7 mouse cellular contexts compared by ENCODE assay signal in the genomic region with DNA sequence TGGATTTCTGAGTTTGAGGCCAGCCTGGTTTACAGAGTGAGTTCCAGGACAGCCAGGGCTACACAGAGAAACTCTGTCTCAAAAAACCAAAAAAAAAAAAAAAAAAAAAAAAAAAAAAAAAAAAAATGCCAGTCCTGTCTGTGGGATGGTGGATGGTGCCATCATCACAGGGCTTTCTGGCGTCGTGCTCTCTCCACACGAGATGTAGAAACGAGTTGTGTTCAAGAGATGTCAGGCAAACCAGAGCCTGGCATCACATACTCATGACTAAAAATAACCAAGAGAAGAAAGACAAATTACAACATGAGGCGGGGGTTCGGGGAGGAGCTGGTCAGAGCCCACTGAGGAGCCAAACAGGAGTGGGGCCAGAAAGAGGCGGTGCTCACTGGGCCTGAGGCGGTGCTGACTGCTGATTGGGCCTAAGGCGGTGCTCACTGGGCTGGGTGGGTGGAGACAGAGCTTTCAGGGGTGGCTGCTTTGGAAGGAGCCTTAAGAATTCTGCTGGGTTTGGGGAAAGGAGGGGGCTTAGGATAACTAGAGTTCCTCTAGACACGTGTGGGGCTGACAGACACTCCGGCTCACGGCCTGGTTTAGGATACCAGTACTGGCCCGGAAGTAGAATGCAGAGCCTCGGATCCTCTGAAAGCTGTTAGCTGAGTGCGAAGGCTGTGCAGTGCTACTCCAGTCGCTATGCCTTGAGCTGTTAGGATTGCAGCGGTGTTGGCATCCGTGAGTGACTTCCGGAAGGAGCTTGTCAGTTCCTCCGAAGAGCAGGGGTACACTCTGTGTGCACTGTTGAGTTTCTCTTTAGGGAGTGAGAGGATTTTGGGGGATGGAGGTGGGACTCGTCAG. TPM values are rescaled to one million over a fixed set of nuclear protein-coding genes. Genes with fewer than 3 reads are reported as not detected.
A peak's percentile ranks its signal among the peaks of the same experiment; 100 is the strongest.
DNase-seq lines count a peak whose midpoint lies in the region; ATAC-seq and TF ChIP-seq lines count a peak whose summit lies in the region.

No protein-coding gene starts in this region.

- H3K4me3 ChIP-seq in ES-E14 (ENCODE audit: insufficient read depth in 1 of 2, low read depth in 1 of 2, low read length in 2 of 2, poor library complexity in 1 of 2, severe bottlenecking in 1 of 2), result no peak overlapping the region
- H3K4me3 ChIP-seq in lung, embryonic 16.5 days (ENCODE audit: low read length), result no peak overlapping the region
- no peak overlapping the region for H3K4me3 ChIP-seq in hindbrain, embryonic 14.5 days (replicated peaks; ENCODE audit: low read length)

- peak overlapping the region; percentile 25; the same call in 1 of the 2 replicates for H3K4me2 ChIP-seq in lung, embryonic 16.5 days (ENCODE audit: low read depth, low read length)
- H3K4me2 ChIP-seq in hindbrain, embryonic 14.5 days (replicated peaks), result no peak overlapping the region

- 48% methylated on average over 21 of the region's 21 CpGs for WGBS in lung, embryonic 16.5 days
- WGBS in hindbrain, embryonic 14.5 days, result 82% methylated on average over 21 of the region's 21 CpGs

- H3K27ac ChIP-seq in ES-E14 (ENCODE audit: insufficient read depth, low read depth, low read length, poor library complexity, severe bottlenecking), result no peak overlapping the region
- no peak overlapping the region for H3K27ac ChIP-seq in lung, embryonic 16.5 days (ENCODE audit: low read length)
- H3K27ac ChIP-seq in hindbrain, embryonic 14.5 days, result no peak overlapping the region

- in situ Hi-C loops in ES-E14 (cut with MboI; ENCODE audit: low sequenced_read_pairs in 2 of 2, unreplicated experiment in 2 of 2), result no loop called here

- ATAC-seq in lung, embryonic 16.5 days (ENCODE audit: low read depth), result peak; percentile 93
- ATAC-seq in hindbrain, embryonic 14.5 days (ENCODE audit: low FRiP score), result no peak

- no peaks in the 10 kb centered on the region for H3K4me1 ChIP-seq in ES-E14 (ENCODE audit: control insufficient read depth in 2 of 2, insufficient read depth in 2 of 2, low read length in 2 of 2, poor library complexity in 1 of 2)
- no peaks in the 10 kb centered on the region for H3K4me1 ChIP-seq in lung, embryonic 16.5 days (replicated peaks; ENCODE audit: control insufficient read depth, insufficient read depth, low read length)
- no peaks in the 10 kb centered on the region for H3K4me1 ChIP-seq in hindbrain, embryonic 14.5 days (replicated peaks; ENCODE audit: control insufficient read depth, insufficient read depth, low read length)

- no peak for DNase-seq in ES-E14 (ENCODE audit: low read depth, low spot score)
- DNase-seq in adipocyte (ENCODE audit: low spot score), result peak; percentile 5
- DNase-seq in heart, adult 18-20 months, result peak; percentile 79 to 85
- peak; percentile 73 for DNase-seq in kidney, adult 9 months
- no peak for DNase-seq in T-cell, adult 2 months (ENCODE audit: low spot score)
- no peak for DNase-seq in hindbrain, embryonic 14.5 days (ENCODE audit: low spot score)

- H3K36me3 ChIP-seq in ES-E14 (ENCODE audit: control insufficient read depth, insufficient read depth, low read length, poor library complexity, severe bottlenecking), result no peaks in the 10 kb centered on the region
- H3K36me3 ChIP-seq in lung, embryonic 16.5 days (ENCODE audit: control insufficient read depth, insufficient read depth, low read length), result no peaks in the 10 kb centered on the region
- H3K36me3 ChIP-seq in hindbrain, embryonic 14.5 days (replicated peaks; ENCODE audit: control insufficient read depth, insufficient read depth), result no peaks in the 10 kb centered on the region

- no peak overlapping the region for H3K9ac ChIP-seq in ES-E14 (ENCODE audit: insufficient read depth, low read depth, low read length, poor library complexity, severe bottlenecking)
- 0 out of 2 replicates have a peak overlapping the region, but pooled peaks have one; percentile 24 for H3K9ac ChIP-seq in lung, embryonic 16.5 days (ENCODE audit: low read length)
- H3K9ac ChIP-seq in hindbrain, embryonic 14.5 days, result no peak overlapping the region

- H3K27me3 ChIP-seq in lung, embryonic 16.5 days (ENCODE audit: control insufficient read depth, insufficient read depth, low read depth, low read length), result no peaks in the 10 kb centered on the region
- no peaks in the 10 kb centered on the region for H3K27me3 ChIP-seq in hindbrain, embryonic 14.5 days (ENCODE audit: control insufficient read depth, insufficient read depth, low read length)

- no peaks in the 10 kb centered on the region for H3K9me3 ChIP-seq in ES-E14 (ENCODE audit: control insufficient read depth, insufficient read depth, low read depth, low read length)
- H3K9me3 ChIP-seq in lung, embryonic 16.5 days (ENCODE audit: control insufficient read depth, low read length), result no peaks in the 10 kb centered on the region
- H3K9me3 ChIP-seq in hindbrain, embryonic 14.5 days (ENCODE audit: control insufficient read depth, low read length), result no peaks in the 10 kb centered on the region

TF ChIP-seq in ES-E14, 5 proteins besides CTCF, POLR2A, EP300 and RAD21:
- TF ChIP-seq HCFC1 (IDR thresholded peaks at IDR 0.05; ENCODE audit: borderline replicate concordance, insufficient read depth, low read length), result no peak
- TF ChIP-seq ZNF384 (IDR thresholded peaks at IDR 0.05; ENCODE audit: low read depth, low read length), result peak; percentile 49

RNA-seq across cellular contexts. Expression of gene Disc1, which starts 37.1 kb away (rescaled TPM):
- total RNA-seq in ES-E14 (2012; rRNA removed), result 1.5 and 2.7 TPM in 2 replicates
- total RNA-seq in heart, adult 18-20 months (2021), result 1 to 10 TPM; 1.4 to 1.7 TPM
- 2.6 and 2.8 TPM in 2 replicates for polyA plus RNA-seq in lung, embryonic 16.5 days (2015; fragmentation: Nextera tagmentation; extraction: Ambion mirVana)
- polyA plus RNA-seq in hindbrain, embryonic 14.5 days (2014; fragmentation: Nextera tagmentation; extraction: Ambion mirVana), result 1.1 and 1.8 TPM in 2 replicates

Comparison
In these comparisons a context has a peak if more than half of its experiments do, and no peak if none do; other contexts are left out.
1. DNase-seq: peak in adipocyte (single experiment), heart, adult 18-20 months (2 of 2) and kidney, adult 9 months (single experiment); none in ES-E14 (single experiment), T-cell, adult 2 months (single experiment) and hindbrain, embryonic 14.5 days (single experiment).